Comparison of ENCODE assay signal across 15 mouse cellular contexts in genomic region chr11:119434316-119434715, GRCm38 (mm10). TPM values are rescaled to one million over a fixed set of nuclear protein-coding genes. Genes with fewer than 3 reads are reported as not detected.
DNase-seq lines count a peak whose midpoint lies in the region; ATAC-seq lines count a peak whose summit lies in the region.
"Had no signal": no experiment of that assay in that cellular context is flagged by ENCODE, and none has a peak within 500 bp of the region (broad histone marks: within the 10 kb centered on the region; RNA-seq: fewer than 3 reads in every experiment).

No protein-coding gene starts in this region.

- DNase-seq in spleen, postnatal 36 days (ENCODE audit: low spot score in 2 of 2): peak; percentile 52 to 56
- DNase-seq in spleen, adult 12 weeks (ENCODE audit: low spot score): no peak
- peak; percentile 40 for DNase-seq in MN1 (ENCODE audit: low spot score)
- DNase-seq in thymus, postnatal 14 days: peak; percentile 58
- no peak for DNase-seq in urinary bladder, postnatal 14 days (ENCODE audit: low spot score)
- no peak for DNase-seq in left cerebral cortex, adult 11 months (ENCODE audit: low spot score)
- DNase-seq: adrenal gland, postnatal 25 days; cerebellum, adult 18-20 months; cerebellum, adult 9-11 months; cerebellum, postnatal 36 days; gastrocnemius, adult 2 months; gastrocnemius, postnatal 25 days; heart, postnatal 36 days had no signal

- no peak for ATAC-seq in activated CD4-positive, CD25-positive, alpha-beta regulatory T cell, adult 4 months
- ATAC-seq: forebrain, embryonic 14.5 days had no signal

RNA-seq across cellular contexts. Expression of gene Rnf213, which starts 41.4 kb away (rescaled TPM):
- polyA plus RNA-seq in activated CD4-positive, CD25-positive, alpha-beta regulatory T cell, adult 4 months (2017; shearing (Covaris generic)): 10 to 100 TPM; 43.2 to 52.8 TPM

RNA-seq across cellular contexts. Expression of gene Endov, which starts 56.8 kb away (rescaled TPM):
- 10 to 100 TPM; 11.9 to 15.2 TPM for polyA plus RNA-seq in activated CD4-positive, CD25-positive, alpha-beta regulatory T cell, adult 4 months (2017; shearing (Covaris generic))

Comparison
In these comparisons a context has a peak if more than half of its experiments do, and no peak if none do; other contexts are left out.
1. DNase-seq: peak in spleen, postnatal 36 days (2 of 2), MN1 (single experiment) and thymus, postnatal 14 days (single experiment); none in spleen, adult 12 weeks (single experiment), urinary bladder, postnatal 14 days (single experiment) and left cerebral cortex, adult 11 months (single experiment).